Mouse (Mus musculus) ES-Bruce4 (cell line): ENCODE data around the gene BC004004.

ENCODE experiments used
- CTCF ChIP-seq: IDR thresholded peaks from one replicate; pipeline ENCODE4 v1.8.1; 2011; ENCODE audit warnings: low read depth, low read length
- POLR2A ChIP-seq: IDR thresholded peaks from one replicate; pipeline ENCODE4 v1.8.1; 2011; ENCODE audit warnings: low read length; ENCODE audit not compliant: insufficient read depth

DNA sequence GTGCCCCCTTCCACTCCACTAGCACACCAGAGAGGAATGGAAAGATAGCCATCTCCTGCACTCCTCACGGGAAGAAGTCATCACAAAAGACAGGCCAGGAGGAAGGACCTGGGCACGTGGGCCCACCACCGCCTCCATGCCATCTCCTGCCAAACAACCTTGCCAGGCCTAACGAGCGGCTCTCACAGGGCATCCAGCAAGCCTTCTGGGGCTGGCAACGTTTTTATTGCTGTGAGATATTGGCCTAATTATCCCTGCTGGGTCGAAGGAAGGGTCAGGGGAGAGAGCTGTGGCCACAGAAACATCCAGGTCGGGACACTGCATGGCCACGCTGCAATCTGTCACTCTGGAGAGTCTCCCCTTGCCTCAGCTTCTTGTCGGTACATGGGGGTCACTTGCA, 37.5 kb upstream of the BC004004 start:
- TF ChIP-seq CTCF = no peak
- no peak for TF ChIP-seq POLR2A
